Mouse (Mus musculus) thymus, postnatal 4 days (tissue): Measurements from ENCODE around the gene Ddx5.
"Not testable (repeated sequence)": the region's sequence is repeated elsewhere in the genome, so short reads cannot be mapped to it uniquely, and the experiment has no call there.

Experiments used
- DNase-seq: peaks from one replicate; pipeline ENCODE4 v3.0.0; 2021

Gene Ddx5

GRCm38 (mm10) chr11:106788775-106789459 is at the start of gene Ddx5, which contains the start of gene Cep95:
Ddx5 (minus strand) TSS chr11:106789185.
Cep95 (plus strand) TSS chr11:106789252.
- DNase-seq: peak; percentile 99

DNA sequence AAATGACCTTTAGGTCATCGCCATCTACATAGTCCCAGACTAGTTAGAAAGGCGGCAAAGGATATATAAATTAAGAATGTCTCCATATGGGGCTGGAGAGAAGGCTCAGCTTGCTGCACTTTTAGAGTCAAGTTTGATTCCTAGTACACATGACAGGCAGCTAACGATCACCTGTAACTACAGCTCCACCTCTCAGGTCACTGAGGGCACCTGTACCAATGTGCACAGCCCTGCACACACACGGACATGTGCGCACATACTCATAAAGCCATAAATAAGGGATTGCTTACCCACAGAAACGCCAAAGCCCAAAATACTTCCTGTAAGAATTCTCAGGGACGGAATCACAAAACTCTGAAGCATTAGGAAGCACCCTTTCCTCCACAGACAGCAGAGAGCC is 39.1 kb upstream of the Ddx5 start:
- no peak for DNase-seq

DNA sequence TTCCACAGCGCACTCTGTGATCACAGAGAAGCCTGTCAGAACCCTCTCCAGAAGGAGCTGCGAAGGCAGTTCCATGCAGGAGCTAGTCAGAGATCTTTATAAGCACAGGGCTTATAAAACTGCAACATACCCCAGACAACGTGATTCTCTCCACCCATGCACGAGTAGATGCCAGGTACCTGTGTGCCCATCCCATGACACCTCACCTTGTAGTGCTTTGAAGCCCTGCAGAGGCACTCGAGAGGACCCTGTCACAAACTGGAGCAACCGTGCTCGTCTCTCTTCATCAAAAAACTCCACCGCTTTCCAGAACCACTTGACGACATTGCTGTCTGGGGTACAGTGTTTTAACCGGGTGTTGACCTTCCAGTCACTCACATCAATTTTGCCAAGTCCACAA is 35.4 kb upstream of the Ddx5 start:
- DNase-seq: no peak

- no peak for DNase-seq
These were observed 34.8 kb upstream of the Ddx5 start for GRCm38 (mm10) chr11:106823741-106824140.

- DNase-seq: no peak
These were observed 33.9 kb upstream of the Ddx5 start for GRCm38 (mm10) chr11:106822911-106823310.

GRCm38 (mm10) chr11:106822491-106822890 is 33.5 kb upstream of the Ddx5 start:
- no peak for DNase-seq

DNA sequence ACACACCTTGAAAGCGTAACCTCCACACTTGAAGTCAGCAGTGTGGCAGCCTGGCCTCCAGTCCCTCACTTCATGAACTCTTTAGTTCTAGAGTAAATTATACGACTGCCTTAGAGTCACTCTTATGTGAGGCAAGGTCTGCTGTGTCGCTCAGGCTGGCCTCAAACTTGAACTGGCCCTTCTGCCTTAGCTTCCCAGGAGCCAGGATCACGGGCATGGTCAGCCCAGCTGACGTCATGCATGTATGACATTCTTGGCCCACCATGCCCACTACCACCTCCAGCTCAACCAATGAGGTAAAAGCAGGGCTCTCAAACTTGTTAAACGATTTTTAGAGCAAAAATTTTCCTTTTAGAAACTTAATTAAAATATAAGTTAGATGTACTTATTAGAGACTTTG is 32.4 kb upstream of the Ddx5 start:
- no peak for DNase-seq

- peak; percentile 25 for DNase-seq
These were observed 32.0 kb upstream of the Ddx5 start for GRCm38 (mm10) chr11:106820972-106821371.

DNA sequence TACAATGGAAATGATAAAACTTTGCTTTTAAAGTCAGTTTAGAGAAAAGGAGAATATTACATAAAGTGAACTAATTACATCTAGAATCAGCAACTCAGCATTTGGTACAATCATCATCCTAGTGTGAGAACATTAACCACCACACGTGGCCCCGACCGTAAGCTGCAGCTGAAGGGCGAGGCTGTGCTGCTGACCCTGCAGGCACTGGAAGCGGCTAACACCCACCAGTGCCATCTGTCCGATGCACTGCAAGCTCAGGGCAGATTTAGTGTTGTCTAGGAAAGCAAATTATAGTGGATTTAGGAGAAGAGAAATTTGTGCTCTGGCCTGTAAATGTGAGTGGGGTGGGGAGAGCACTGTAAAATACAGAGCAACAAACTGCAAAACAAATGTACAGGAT is 31.3 kb upstream of the Ddx5 start:
- DNase-seq: no peak

DNA sequence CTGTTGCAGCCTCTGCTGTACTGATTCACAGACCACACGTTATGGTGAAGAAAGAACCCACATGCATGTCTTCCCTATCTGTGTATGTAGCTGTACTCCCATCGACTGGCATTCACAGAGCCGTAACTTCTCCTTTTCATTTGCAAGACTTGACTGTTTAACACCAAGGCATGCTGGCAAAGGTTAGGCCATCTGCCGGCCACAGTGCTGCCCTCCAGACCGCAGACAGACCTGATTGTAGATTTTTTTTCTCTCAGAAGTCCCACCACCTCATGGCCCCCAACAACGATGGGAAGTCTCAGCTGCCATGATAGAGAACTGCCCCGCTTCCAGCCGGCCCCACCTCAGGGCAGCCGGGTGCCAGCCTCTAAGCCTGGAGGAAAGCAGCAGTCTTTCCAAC is 30.6 kb upstream of the Ddx5 start:
- no peak for DNase-seq

GRCm38 (mm10) chr11:106818341-106818740 is 29.4 kb upstream of the Ddx5 start:
- DNase-seq: no peak

- no peak for DNase-seq
These were observed 28.8 kb upstream of the Ddx5 start for GRCm38 (mm10) chr11:106817808-106818207.

- no peak for DNase-seq
These were observed 28.2 kb upstream of the Ddx5 start for GRCm38 (mm10) chr11:106817156-106817555.

- DNase-seq: no peak
These were observed 27.3 kb upstream of the Ddx5 start for GRCm38 (mm10) chr11:106816316-106816715.

DNA sequence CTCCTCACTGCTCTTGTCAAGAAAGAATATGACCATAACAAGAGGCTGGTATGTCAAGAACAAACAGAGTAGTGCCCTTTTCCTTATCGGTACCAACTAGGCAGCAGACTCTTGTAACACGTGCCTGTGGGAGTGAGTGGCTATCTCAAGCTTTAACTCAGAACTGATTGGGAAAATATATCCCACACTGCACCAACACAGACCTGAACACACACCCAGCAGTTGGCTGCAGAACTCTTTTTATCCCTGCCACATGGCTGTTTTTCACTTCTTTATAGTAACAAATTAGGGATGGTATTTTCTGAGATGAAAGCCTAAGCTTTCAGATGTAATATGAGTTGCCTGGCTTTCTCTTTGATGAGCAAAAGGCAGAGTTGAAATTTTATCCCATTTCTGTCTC is 26.8 kb upstream of the Ddx5 start:
- no peak for DNase-seq

- DNase-seq: no peak
These were observed 26.3 kb upstream of the Ddx5 start for GRCm38 (mm10) chr11:106815331-106815730.

DNA sequence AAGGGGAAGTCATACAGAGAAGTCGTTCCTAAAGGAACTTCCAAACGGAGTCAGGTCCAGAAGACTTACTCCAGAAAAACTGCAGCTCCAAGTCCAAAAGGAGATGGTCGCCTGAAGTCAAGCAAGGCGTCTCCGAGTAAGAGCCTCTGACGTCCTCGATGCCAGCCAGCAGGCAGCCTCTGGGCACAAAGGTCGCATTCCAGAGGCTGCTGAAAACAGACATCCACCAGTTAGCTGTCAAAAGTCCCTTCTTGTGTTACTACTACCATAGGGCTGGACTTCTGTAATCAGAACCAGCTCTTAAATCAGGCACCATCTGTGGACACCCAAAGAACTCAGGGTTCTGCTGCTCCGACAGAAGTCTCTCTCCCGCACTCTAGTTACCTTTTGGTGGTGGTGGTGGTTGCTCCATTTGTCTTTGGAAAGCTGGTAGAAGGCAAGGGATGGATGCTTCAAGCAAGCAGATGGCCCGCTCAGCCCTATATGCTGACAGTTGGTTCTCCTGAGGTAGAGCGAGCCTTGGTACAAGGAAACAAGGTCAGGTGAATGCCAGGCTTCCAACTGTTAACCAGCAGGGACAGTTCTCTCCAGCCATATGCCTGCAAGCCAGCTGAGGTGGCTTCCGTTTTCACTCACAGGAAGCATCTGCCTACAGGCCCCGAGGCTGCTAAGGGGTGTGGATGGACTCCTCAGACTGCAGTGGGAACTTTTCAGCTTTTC is 25.8 kb upstream of the Ddx5 start:
- no peak for DNase-seq

- no peak for DNase-seq
These were observed 23.6 kb upstream of the Ddx5 start for GRCm38 (mm10) chr11:106812410-106813136.

DNA sequence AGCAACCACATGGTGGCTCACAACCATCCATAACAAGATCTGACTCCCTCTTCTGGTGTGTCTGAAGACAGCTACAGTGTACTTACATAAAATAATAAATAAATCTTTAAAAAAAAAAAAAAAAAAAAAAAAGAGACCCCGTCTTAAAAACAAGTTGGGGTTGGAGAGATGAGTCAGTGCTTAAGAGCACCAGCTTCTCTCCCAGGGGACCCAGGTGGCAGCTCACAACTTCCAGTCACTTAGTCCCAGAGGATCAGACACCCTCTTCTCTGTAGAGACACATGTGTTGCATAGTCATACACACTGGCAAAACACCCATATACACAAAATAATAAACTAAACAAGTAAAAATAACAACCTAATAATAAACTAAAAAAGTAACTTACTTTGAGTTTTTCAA is 18.5 kb upstream of the Ddx5 start:
- not testable (repeated sequence) for DNase-seq

DNA sequence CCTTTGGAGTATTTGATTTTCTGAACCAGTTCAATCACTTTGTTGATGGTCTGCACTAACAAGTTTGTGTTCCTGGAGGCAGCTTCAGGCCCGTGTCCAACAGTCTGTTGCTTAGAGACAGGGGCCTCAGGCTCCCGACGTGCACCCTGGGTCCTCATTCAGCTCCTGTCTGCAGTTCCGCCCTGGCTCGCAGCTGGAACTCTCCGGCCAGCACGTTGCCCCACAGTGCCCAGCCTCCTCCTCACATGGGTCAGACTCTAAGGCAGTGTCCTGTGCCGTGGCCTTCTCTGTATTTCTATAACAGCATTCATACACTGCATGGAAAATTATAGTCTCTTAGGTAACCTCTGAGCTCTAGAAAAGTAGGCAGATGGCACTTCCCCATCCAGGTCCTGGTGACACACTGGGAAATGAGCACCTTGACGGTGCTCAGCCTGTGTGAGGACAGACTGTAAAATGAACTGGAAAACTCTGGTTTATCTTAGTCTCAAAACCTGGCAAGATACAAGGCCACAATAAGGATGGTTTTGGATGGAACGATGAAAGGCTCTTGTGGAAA is 13.2 kb upstream of the Ddx5 start:
- DNase-seq: no peak

- no peak for DNase-seq
These were observed 6.7 kb upstream of the Ddx5 start for GRCm38 (mm10) chr11:106795679-106796078.

- peak; percentile 35 for DNase-seq
These were observed 4.9 kb upstream of the Ddx5 start for GRCm38 (mm10) chr11:106793846-106794245.

DNA sequence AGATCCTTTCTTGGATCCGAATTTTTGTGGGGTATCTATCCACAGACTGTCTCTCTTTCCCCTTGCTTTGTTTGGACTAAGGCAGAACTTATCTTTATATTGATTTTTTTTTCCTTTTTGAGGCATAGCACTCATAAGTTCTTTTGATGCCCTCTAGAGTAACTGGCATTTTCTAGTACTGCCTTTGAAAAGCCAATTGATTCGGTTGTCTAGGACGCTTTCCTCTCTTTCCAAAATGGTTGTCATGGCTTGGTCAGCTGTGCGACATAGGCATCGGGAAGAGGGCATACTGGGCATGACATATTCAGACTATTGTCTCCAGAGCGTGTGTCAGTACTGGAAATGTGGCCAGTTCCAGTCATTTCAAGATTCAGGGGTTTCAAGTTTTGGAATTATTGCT is 664 bp upstream of the Ddx5 start:
- no peak for DNase-seq
